ENCODE assay signal across 13 mouse cellular contexts in genomic region chr1:152790821-152791220, GRCm38 (mm10). TPM values are rescaled to one million over a fixed set of nuclear protein-coding genes. Genes with fewer than 3 reads are reported as not detected.
DNase-seq lines count a peak whose midpoint lies in the region; ATAC-seq and TF ChIP-seq lines count a peak whose summit lies in the region.
"Had no signal": no experiment of that assay in that cellular context is flagged by ENCODE, and none has a peak within 500 bp of the region (broad histone marks: within the 10 kb centered on the region; RNA-seq: fewer than 3 reads in every experiment).

No protein-coding gene starts in this region.

- DNase-seq in forebrain, postnatal 0 days, result no peak
- no peak for DNase-seq in kidney, postnatal 0 days (ENCODE audit: low spot score)
- no peak for DNase-seq in kidney, adult 18-20 months
- DNase-seq in ES-CJ7 (ENCODE audit: low read depth, low spot score), result peak; percentile 51
- DNase-seq in limb, embryonic 11.5 days (ENCODE audit: low spot score), result no peak
- no peak for DNase-seq in layer of hippocampus, adult 2 months (ENCODE audit: low spot score in 2 of 2)
- no peak for DNase-seq in thymus, postnatal 14 days
- DNase-seq: right cerebral cortex, postnatal 4 days had no signal

- no peaks in the 10 kb centered on the region for H3K27me3 ChIP-seq in forebrain, embryonic 15.5 days
- H3K27me3 ChIP-seq in forebrain, postnatal 0 days (ENCODE audit: insufficient read depth, low read length), result no peaks in the 10 kb centered on the region
- no peaks in the 10 kb centered on the region for H3K27me3 ChIP-seq in kidney, postnatal 0 days (ENCODE audit: insufficient read depth, low read length)
- H3K27me3 ChIP-seq in limb, embryonic 11.5 days (ENCODE audit: control insufficient read depth, insufficient read depth, low read length), result no peaks in the 10 kb centered on the region
- H3K27me3 ChIP-seq: liver, embryonic 13.5 days had no signal

- WGBS in forebrain, embryonic 15.5 days, result 33% methylated on average over 6 of the region's 6 CpGs
- 38% methylated on average over 6 of the region's 6 CpGs for WGBS in forebrain, postnatal 0 days
- WGBS in kidney, postnatal 0 days, result 9% methylated on average over 6 of the region's 6 CpGs
- 9% methylated on average over 6 of the region's 6 CpGs for WGBS in limb, embryonic 11.5 days

- H3K27ac ChIP-seq in forebrain, embryonic 15.5 days (replicated peaks), result no peak overlapping the region
- H3K27ac ChIP-seq in forebrain, postnatal 0 days (ENCODE audit: low read depth, low read length), result no peak overlapping the region
- peak overlapping the region; percentile 72; the same call in 1 of the 2 replicates for H3K27ac ChIP-seq in kidney, postnatal 0 days
- H3K27ac ChIP-seq in limb, embryonic 11.5 days (replicated peaks; ENCODE audit: low read depth, low read length), result no peak overlapping the region
- H3K27ac ChIP-seq in layer of hippocampus, adult 2 months, result no peak overlapping the region; the same call in 1 of the 2 replicates
- H3K27ac ChIP-seq: liver, embryonic 13.5 days had no signal

- no peak overlapping the region for H3K9ac ChIP-seq in forebrain, embryonic 15.5 days (replicated peaks)
- H3K9ac ChIP-seq in forebrain, postnatal 0 days, result no peak overlapping the region
- no peak overlapping the region for H3K9ac ChIP-seq in kidney, postnatal 0 days (ENCODE audit: low read depth, low read length)
- no peak overlapping the region for H3K9ac ChIP-seq in limb, embryonic 11.5 days (ENCODE audit: low read length)
- H3K9ac ChIP-seq: liver, embryonic 13.5 days had no signal

- H3K9me3 ChIP-seq in forebrain, embryonic 15.5 days, result no peaks in the 10 kb centered on the region
- H3K9me3 ChIP-seq in forebrain, postnatal 0 days (ENCODE audit: low read length), result no peaks in the 10 kb centered on the region
- no peaks in the 10 kb centered on the region for H3K9me3 ChIP-seq in kidney, postnatal 0 days (replicated peaks; ENCODE audit: low read length)
- H3K9me3 ChIP-seq in limb, embryonic 11.5 days (ENCODE audit: control insufficient read depth, low read length), result no peaks in the 10 kb centered on the region
- H3K9me3 ChIP-seq: liver, embryonic 13.5 days had no signal

- 0 out of 2 replicates have a peak, but pooled peaks have one; percentile 29 for ATAC-seq in forebrain, embryonic 15.5 days (replicated peaks)
- ATAC-seq in forebrain, postnatal 0 days, result no peak
- ATAC-seq in kidney, postnatal 0 days (replicated peaks; ENCODE audit: low FRiP score, low read depth), result peak; percentile 65
- ATAC-seq in limb, embryonic 11.5 days (ENCODE audit: insufficient number of reproducible peaks, low FRiP score, low TSS enrichment, low read depth), result 0 out of 2 replicates have a peak, but pooled peaks have one; percentile 20

- peaks cover 8% of the 10 kb centered on the region for H3K4me1 ChIP-seq in forebrain, embryonic 15.5 days
- no peaks in the 10 kb centered on the region for H3K4me1 ChIP-seq in forebrain, postnatal 0 days (ENCODE audit: insufficient read depth)
- peaks cover 7% of the 10 kb centered on the region for H3K4me1 ChIP-seq in kidney, postnatal 0 days (replicated peaks; ENCODE audit: insufficient read depth, low read length)
- H3K4me1 ChIP-seq in limb, embryonic 11.5 days (ENCODE audit: control insufficient read depth, insufficient read depth, low read length), result peaks cover 7% of the 10 kb centered on the region; the same call in 1 of the 2 replicates

- no peak overlapping the region for H3K4me3 ChIP-seq in forebrain, embryonic 15.5 days
- H3K4me3 ChIP-seq in forebrain, postnatal 0 days (ENCODE audit: low read depth, low read length), result no peak overlapping the region
- no peak overlapping the region for H3K4me3 ChIP-seq in kidney, postnatal 0 days (replicated peaks; ENCODE audit: low read depth, low read length)
- no peak overlapping the region for H3K4me3 ChIP-seq in limb, embryonic 11.5 days (ENCODE audit: low read depth, low read length)
- no peak overlapping the region for H3K4me3 ChIP-seq in layer of hippocampus, adult 2 months
- H3K4me3 ChIP-seq: liver, embryonic 13.5 days had no signal

- H3K4me2 ChIP-seq in forebrain, embryonic 15.5 days (replicated peaks), result no peak overlapping the region
- H3K4me2 ChIP-seq in forebrain, postnatal 0 days (ENCODE audit: low read depth), result no peak overlapping the region
- peak overlapping the region; percentile 13; the same call in 1 of the 2 replicates for H3K4me2 ChIP-seq in kidney, postnatal 0 days (ENCODE audit: low read length)
- peak overlapping the region; percentile 7; the same call in 1 of the 2 replicates for H3K4me2 ChIP-seq in limb, embryonic 11.5 days (ENCODE audit: low read depth, severe bottlenecking)

- no peak for TF ChIP-seq CTCF in forebrain, postnatal 0 days (IDR thresholded peaks at IDR 0.05; ENCODE audit: low read depth)
- no peak for TF ChIP-seq CTCF in kidney, postnatal 0 days (IDR thresholded peaks at IDR 0.05; ENCODE audit: low read depth)
- TF ChIP-seq CTCF in layer of hippocampus, adult 2 months (conservative IDR thresholded peaks at IDR 0.05), result no peak

- no peaks in the 10 kb centered on the region for H3K36me3 ChIP-seq in forebrain, embryonic 15.5 days
- no peaks in the 10 kb centered on the region for H3K36me3 ChIP-seq in forebrain, postnatal 0 days (ENCODE audit: insufficient read depth)
- H3K36me3 ChIP-seq in kidney, postnatal 0 days (ENCODE audit: insufficient read depth, low read length), result no peaks in the 10 kb centered on the region
- H3K36me3 ChIP-seq in limb, embryonic 11.5 days (ENCODE audit: control insufficient read depth, insufficient read depth, low read length), result no peaks in the 10 kb centered on the region
- H3K36me3 ChIP-seq: liver, embryonic 13.5 days had no signal

RNA-seq across cellular contexts. Expression of gene Ncf2, which starts 9.2 kb away (rescaled TPM):
- polyA plus RNA-seq in forebrain, embryonic 15.5 days (2015; fragmentation: Nextera tagmentation; extraction: Ambion mirVana), result 2.0 and 2.3 TPM in 2 replicates
- 2.3 and 4.1 TPM in 2 replicates for total RNA-seq in forebrain, postnatal 0 days (2014; rRNA removed)
- 1.9 and 2.0 TPM in 2 replicates for polyA plus RNA-seq in forebrain, postnatal 0 days (2015; fragmentation: Nextera tagmentation; extraction: Ambion mirVana)
- polyA plus RNA-seq in kidney, postnatal 0 days (2015; fragmentation: Nextera tagmentation; extraction: Ambion mirVana), result 7.3 and 8.3 TPM in 2 replicates
- polyA plus RNA-seq in limb, embryonic 11.5 days (2014; fragmentation: Nextera tagmentation; extraction: Ambion mirVana), result 2.4 and 2.7 TPM in 2 replicates
- 1 to 10 TPM; 1.9 to 2.9 TPM for total RNA-seq in layer of hippocampus, adult 2 months (2021)

RNA-seq across cellular contexts. Expression of gene Arpc5, which starts 24.5 kb away (rescaled TPM):
- 377 and 388 TPM in 2 replicates for polyA plus RNA-seq in forebrain, embryonic 15.5 days (2015; fragmentation: Nextera tagmentation; extraction: Ambion mirVana)
- 301 and 341 TPM in 2 replicates for total RNA-seq in forebrain, postnatal 0 days (2014; rRNA removed)
- 537 and 561 TPM in 2 replicates for polyA plus RNA-seq in forebrain, postnatal 0 days (2015; fragmentation: Nextera tagmentation; extraction: Ambion mirVana)
- polyA plus RNA-seq in kidney, postnatal 0 days (2015; fragmentation: Nextera tagmentation; extraction: Ambion mirVana), result 294 and 307 TPM in 2 replicates
- polyA plus RNA-seq in limb, embryonic 11.5 days (2014; fragmentation: Nextera tagmentation; extraction: Ambion mirVana), result 179 and 182 TPM in 2 replicates
- 100 to 1,000 TPM; 185 to 193 TPM for total RNA-seq in layer of hippocampus, adult 2 months (2021)

RNA-seq across cellular contexts. Expression of gene Rgl1, which starts 24.7 kb away (rescaled TPM):
- polyA plus RNA-seq in forebrain, embryonic 15.5 days (2015; fragmentation: Nextera tagmentation; extraction: Ambion mirVana), result 21.2 and 22.8 TPM in 2 replicates
- total RNA-seq in forebrain, postnatal 0 days (2014; rRNA removed), result 26.7 and 27.8 TPM in 2 replicates
- 18.8 and 22.5 TPM in 2 replicates for polyA plus RNA-seq in forebrain, postnatal 0 days (2015; fragmentation: Nextera tagmentation; extraction: Ambion mirVana)
- 59.4 and 60.9 TPM in 2 replicates for polyA plus RNA-seq in kidney, postnatal 0 days (2015; fragmentation: Nextera tagmentation; extraction: Ambion mirVana)
- 32.7 and 34.3 TPM in 2 replicates for polyA plus RNA-seq in limb, embryonic 11.5 days (2014; fragmentation: Nextera tagmentation; extraction: Ambion mirVana)
- 100 to 1,000 TPM; 126 TPM for total RNA-seq in layer of hippocampus, adult 2 months (2021)

RNA-seq across cellular contexts. Expression of gene Apobec4, which starts 40.5 kb away (rescaled TPM):
- polyA plus RNA-seq in forebrain, embryonic 15.5 days (2015; fragmentation: Nextera tagmentation; extraction: Ambion mirVana), result 0.27 TPM in 1 of 2 replicates, not detected in the other
- total RNA-seq in forebrain, postnatal 0 days (2014; rRNA removed), result 0.15 and 0.48 TPM in 2 replicates
- 0.09 and 0.19 TPM in 2 replicates for polyA plus RNA-seq in forebrain, postnatal 0 days (2015; fragmentation: Nextera tagmentation; extraction: Ambion mirVana)
- polyA plus RNA-seq in kidney, postnatal 0 days (2015; fragmentation: Nextera tagmentation; extraction: Ambion mirVana), result not detected in 2 replicates
- 0.12 TPM in 1 of 2 replicates, not detected in the other for polyA plus RNA-seq in limb, embryonic 11.5 days (2014; fragmentation: Nextera tagmentation; extraction: Ambion mirVana)
- total RNA-seq in layer of hippocampus, adult 2 months (2021), result not detected
- total RNA-seq: layer of hippocampus, postnatal 10 days had no signal
- polyA plus RNA-seq: frontal cortex, adult 2 months; hindbrain, embryonic 11.5 days; liver, embryonic 13.5 days had no signal

Comparison
In these comparisons a context has a peak if more than half of its experiments do, and no peak if none do; other contexts are left out.
1. H3K4me2 ChIP-seq: peak in kidney, postnatal 0 days (single experiment) and limb, embryonic 11.5 days (single experiment); none in forebrain, embryonic 15.5 days (single experiment) and forebrain, postnatal 0 days (single experiment).